Mouse (Mus musculus): ENCODE results near the gene Plekhm1.

Plekhm1 gene

GRCm38 (mm10) chr11:103360661-103361081, 51.8 kb downstream of the Plekhm1 start:
- peak; percentile 39 for DNase-seq (ENCODE audit: low spot score)

- peak; percentile 81 for DNase-seq (ENCODE audit: low spot score)
These were observed 52.4 kb downstream of the Plekhm1 start for GRCm38 (mm10) chr11:103359841-103360641.

GRCm38 (mm10) chr11:103359122-103359521, 53.4 kb downstream of the Plekhm1 start:
- peak; percentile 71 for DNase-seq (ENCODE audit: low spot score)

- no peak for DNase-seq (ENCODE audit: low spot score)
These were observed 54.2 kb downstream of the Plekhm1 start for GRCm38 (mm10) chr11:103358316-103358715.

GRCm38 (mm10) chr11:103357710-103358109, 54.8 kb downstream of the Plekhm1 start:
- DNase-seq (ENCODE audit: low spot score): no peak

- no peak for DNase-seq (ENCODE audit: low spot score)
These were observed 55.4 kb downstream of the Plekhm1 start for GRCm38 (mm10) chr11:103356938-103357670.

GRCm38 (mm10) chr11:103356032-103356571, 56.4 kb downstream of the Plekhm1 start:
- no peak for DNase-seq (ENCODE audit: low spot score)

- no peak for DNase-seq (ENCODE audit: low spot score)
These were observed 57.2 kb downstream of the Plekhm1 start for GRCm38 (mm10) chr11:103355251-103355650.

- no peak for DNase-seq (ENCODE audit: low spot score)
These were observed 58.5 kb downstream of the Plekhm1 start for GRCm38 (mm10) chr11:103354033-103354432.

- DNase-seq (ENCODE audit: low spot score): no peak
These were observed 60.2 kb downstream of the Plekhm1 start for GRCm38 (mm10) chr11:103352239-103352814.

- no peak for DNase-seq (ENCODE audit: low spot score)
These were observed 61.7 kb downstream of the Plekhm1 start for GRCm38 (mm10) chr11:103350711-103351315.

GRCm38 (mm10) chr11:103349699-103350098, 62.8 kb downstream of the Plekhm1 start:
- DNase-seq (ENCODE audit: low spot score): no peak

- peak; percentile 45 for DNase-seq (ENCODE audit: low spot score)
These were observed 65.8 kb downstream of the Plekhm1 start for GRCm38 (mm10) chr11:103346657-103347056.

GRCm38 (mm10) chr11:103346236-103346635, 66.3 kb downstream of the Plekhm1 start:
- no peak for DNase-seq (ENCODE audit: low spot score)

- no peak for DNase-seq (ENCODE audit: low spot score)
These were observed 66.9 kb downstream of the Plekhm1 start for GRCm38 (mm10) chr11:103345408-103346091.

GRCm38 (mm10) chr11:103344494-103345332, 67.8 kb downstream of the Plekhm1 start:
- no peak for DNase-seq (ENCODE audit: low spot score)

GRCm38 (mm10) chr11:103343881-103344280, 68.6 kb downstream of the Plekhm1 start:
- no peak for DNase-seq (ENCODE audit: low spot score)

- DNase-seq (ENCODE audit: low spot score): no peak
These were observed 69.4 kb downstream of the Plekhm1 start for GRCm38 (mm10) chr11:103343063-103343462.

- DNase-seq (ENCODE audit: low spot score): no peak
These were observed 71.8 kb downstream of the Plekhm1 start for GRCm38 (mm10) chr11:103340677-103341076.

- no peak for DNase-seq (ENCODE audit: low spot score)
These were observed 72.4 kb downstream of the Plekhm1 start for GRCm38 (mm10) chr11:103340130-103340529.
